Mouse (Mus musculus) lung, postnatal 0 days (tissue): ENCODE results near the gene Zfp213.

ENCODE experiments used
- CTCF ChIP-seq: IDR thresholded peaks from 2 replicates; pipeline ENCODE4 v1.5.1; 2016; ENCODE audit warnings: antibody characterized with exemption, mild to moderate bottlenecking
- EP300 ChIP-seq: IDR thresholded peaks from 2 replicates; pipeline ENCODE4 v1.6.1; 2016; ENCODE audit warnings: antibody characterized with exemption, mild to moderate bottlenecking, control low read depth

DNA sequence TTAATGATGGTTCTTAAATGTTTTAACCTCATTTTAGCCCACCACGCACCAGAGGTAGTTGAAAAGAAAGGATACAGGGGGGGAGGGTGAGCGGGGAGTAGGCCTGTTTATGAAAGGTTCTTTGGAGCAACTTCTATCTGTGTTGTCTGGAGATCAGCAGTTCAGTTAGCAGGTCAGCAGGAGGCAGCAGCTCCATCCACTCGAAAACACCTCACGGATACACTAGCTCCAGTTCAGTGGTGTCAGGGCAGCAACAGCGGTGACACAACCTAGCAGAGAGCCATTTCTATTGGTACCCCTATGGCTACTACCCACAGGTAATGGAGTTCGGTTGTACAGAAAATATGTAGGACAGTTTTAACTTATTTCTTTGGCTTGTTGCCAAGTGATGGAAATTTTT lies 6.0 kb upstream of the Zfp213 start:
- TF ChIP-seq EP300, result no peak
- TF ChIP-seq CTCF, result peak; percentile 84
